Comparison of ENCODE assay signal across 17 mouse cellular contexts in the genomic region with DNA sequence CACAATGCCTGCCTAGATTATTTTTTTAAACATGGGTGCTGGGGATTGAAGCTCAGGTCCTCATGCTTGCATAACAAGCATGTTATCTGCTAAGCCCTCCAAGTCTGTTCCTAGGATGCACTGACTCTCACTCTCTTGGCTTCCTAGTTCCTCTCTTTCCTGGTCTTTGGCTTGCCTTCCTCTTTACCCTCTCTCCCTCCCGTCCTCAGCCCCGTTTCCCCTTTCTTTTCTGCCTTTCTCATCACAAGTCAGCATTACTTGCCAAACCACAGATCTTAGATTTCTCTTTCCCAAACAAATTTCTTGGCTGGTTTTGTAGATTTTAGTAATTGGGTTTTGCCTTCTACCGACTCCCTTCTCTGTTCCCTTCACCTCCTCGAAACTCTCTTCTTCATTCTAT. TPM values are rescaled to one million over a fixed set of nuclear protein-coding genes. Genes with fewer than 3 reads are reported as not detected.
DNase-seq lines count a peak whose midpoint lies in the region; ATAC-seq and TF ChIP-seq lines count a peak whose summit lies in the region.
"Had no signal": no experiment of that assay in that cellular context is flagged by ENCODE, and none has a peak within 500 bp of the region (broad histone marks: within the 10 kb centered on the region; RNA-seq: fewer than 3 reads in every experiment).

No protein-coding gene starts in this region.

- WGBS in lung, embryonic 14.5 days = 43% methylated on average over 4 of the region's 4 CpGs
- WGBS in embryonic facial prominence, embryonic 14.5 days = 24% methylated on average over 4 of the region's 4 CpGs

- no peak for ATAC-seq in lung, embryonic 14.5 days (ENCODE audit: insufficient read depth)
- no peak for ATAC-seq in embryonic facial prominence, embryonic 14.5 days (ENCODE audit: low read depth)
- no peak for ATAC-seq in megakaryocyte-erythroid progenitor cell, adult 5-6 weeks (replicated peaks; ENCODE audit: low FRiP score, low TSS enrichment, poor library complexity, severe bottlenecking)
- ATAC-seq: intestine, embryonic 16.5 days had no signal

- H3K27me3 ChIP-seq in lung, embryonic 14.5 days (ENCODE audit: insufficient read depth, low read length) = no peaks in the 10 kb centered on the region
- no peaks in the 10 kb centered on the region for H3K27me3 ChIP-seq in embryonic facial prominence, embryonic 14.5 days (replicated peaks; ENCODE audit: control insufficient read depth, insufficient read depth, low read length)
- peaks cover 17% of the 10 kb centered on the region for H3K27me3 ChIP-seq in megakaryocyte, embryonic 14.5 days (replicated peaks)
- H3K27me3 ChIP-seq: neural tube, embryonic 12.5 days had no signal

- TF ChIP-seq CTCF in gastrocnemius, adult 2 months (IDR thresholded peaks at IDR 0.05) = no peak
- TF ChIP-seq CTCF in lung, embryonic 14.5 days (IDR thresholded peaks at IDR 0.05; ENCODE audit: low read depth) = no peak

- H3K4me1 ChIP-seq in lung, embryonic 14.5 days (ENCODE audit: insufficient read depth) = peaks cover 15% of the 10 kb centered on the region
- H3K4me1 ChIP-seq in embryonic facial prominence, embryonic 14.5 days (ENCODE audit: control insufficient read depth, insufficient read depth, low read length) = peaks cover 16% of the 10 kb centered on the region; the same call in 1 of the 2 replicates
- H3K4me1 ChIP-seq in megakaryocyte, embryonic 14.5 days = peaks cover 93% of the 10 kb centered on the region
- H3K4me1 ChIP-seq: neural tube, embryonic 12.5 days had no signal

- no peaks in the 10 kb centered on the region for H3K36me3 ChIP-seq in lung, embryonic 14.5 days (ENCODE audit: insufficient read depth)
- no peaks in the 10 kb centered on the region for H3K36me3 ChIP-seq in embryonic facial prominence, embryonic 14.5 days (ENCODE audit: control insufficient read depth, insufficient read depth, low read length)
- no peaks in the 10 kb centered on the region for H3K36me3 ChIP-seq in megakaryocyte, embryonic 14.5 days (replicated peaks; ENCODE audit: low read length)
- H3K36me3 ChIP-seq: neural tube, embryonic 12.5 days had no signal

- no peak overlapping the region for H3K9ac ChIP-seq in lung, embryonic 14.5 days
- H3K9ac ChIP-seq in embryonic facial prominence, embryonic 14.5 days (ENCODE audit: low read depth, low read length) = no peak overlapping the region
- H3K9ac ChIP-seq: liver, embryonic 14.5 days; neural tube, embryonic 12.5 days had no signal

- peak overlapping the region; percentile 28; the same call in 1 of the 2 replicates for H3K27ac ChIP-seq in gastrocnemius, adult 2 months
- no peak overlapping the region; the same call in 1 of the 2 replicates for H3K27ac ChIP-seq in lung, embryonic 14.5 days (ENCODE audit: low read depth)
- peak overlapping the region; percentile 80; the same call in 1 of the 2 replicates for H3K27ac ChIP-seq in embryonic facial prominence, embryonic 14.5 days (replicated peaks; ENCODE audit: low read depth, low read length)
- H3K27ac ChIP-seq: heart, adult 2 months; liver, embryonic 14.5 days; neural tube, embryonic 12.5 days had no signal

- no peak overlapping the region for H3K4me2 ChIP-seq in lung, embryonic 14.5 days
- peak overlapping the region; percentile 24 for H3K4me2 ChIP-seq in embryonic facial prominence, embryonic 14.5 days (ENCODE audit: low read depth, low read length)
- H3K4me2 ChIP-seq: neural tube, embryonic 12.5 days had no signal

- no peaks in the 10 kb centered on the region for H3K9me3 ChIP-seq in lung, embryonic 14.5 days (ENCODE audit: low read depth, low read length)
- no peaks in the 10 kb centered on the region for H3K9me3 ChIP-seq in embryonic facial prominence, embryonic 14.5 days (ENCODE audit: control insufficient read depth, low read length)
- H3K9me3 ChIP-seq in megakaryocyte, embryonic 14.5 days = no peaks in the 10 kb centered on the region
- H3K9me3 ChIP-seq: neural tube, embryonic 12.5 days had no signal

- DNase-seq in gastrocnemius, adult 2 months = no peak
- DNase-seq in gastrocnemius, postnatal 25 days = no peak
- peak; percentile 36 for DNase-seq in lung, embryonic 14.5 days
- DNase-seq in lung, postnatal 14 days = no peak
- DNase-seq in embryonic facial prominence, embryonic 14.5 days (ENCODE audit: low spot score) = peak; percentile 77
- DNase-seq in thymus, postnatal 0 days (ENCODE audit: low spot score) = no peak
- DNase-seq: adrenal gland, postnatal 25 days; B cell, adult 2 months; cerebellum, adult 18-20 months; kidney, postnatal 36 days; midbrain, embryonic 14.5 days had no signal

- intact Hi-C loops in gastrocnemius, adult 2 months (cut with DNase I) = no loop called here

- no peak overlapping the region for H3K4me3 ChIP-seq in gastrocnemius, adult 2 months
- no peak overlapping the region for H3K4me3 ChIP-seq in lung, embryonic 14.5 days (ENCODE audit: low read depth, low read length)
- H3K4me3 ChIP-seq in embryonic facial prominence, embryonic 14.5 days (ENCODE audit: low read depth, low read length) = no peak overlapping the region
- H3K4me3 ChIP-seq in megakaryocyte, embryonic 14.5 days (replicated peaks) = peak overlapping the region; percentile 70
- H3K4me3 ChIP-seq: heart, adult 2 months; neural tube, embryonic 12.5 days had no signal

RNA-seq across cellular contexts. Expression of a gene that starts 10.2 kb away (rescaled TPM):
- total RNA-seq in gastrocnemius, adult 2 months (2021) = not detected
- total RNA-seq in gastrocnemius, postnatal 25 days (2021) = not detected
- 0.43 TPM in 1 of 2 replicates, not detected in the other for polyA plus RNA-seq in lung, embryonic 14.5 days (2014; fragmentation: Nextera tagmentation; extraction: Ambion mirVana)
- 0.13 and 0.36 TPM in 2 replicates for polyA plus RNA-seq in embryonic facial prominence, embryonic 14.5 days (2014; fragmentation: Nextera tagmentation; extraction: Ambion mirVana)
- 0.87 and 1.3 TPM in 2 replicates for polyA plus RNA-seq in megakaryocyte, embryonic 14.5 days (2012; ENCODE audit: insufficient read depth, low replicate concordance)
- polyA plus RNA-seq in thymus, postnatal 0 days (2015; fragmentation: Nextera tagmentation; extraction: Ambion mirVana) = not detected in 2 replicates
- not detected in 2 replicates for total RNA-seq in megakaryocyte-erythroid progenitor cell, adult 5-6 weeks (2014; fragmentation: Nextera tagmentation)
- not detected in 2 replicates for total RNA-seq in megakaryocyte-erythroid progenitor cell, adult 5-6 weeks (2017)
- total RNA-seq: adrenal gland, postnatal 25 days; heart, adult 2 months had no signal
- polyA plus RNA-seq: liver, embryonic 14.5 days had no signal

Comparison
In these comparisons a context has a peak if more than half of its experiments do, and no peak if none do; other contexts are left out.
1. DNase-seq: peak in lung, embryonic 14.5 days (single experiment) and embryonic facial prominence, embryonic 14.5 days (single experiment); none in gastrocnemius, adult 2 months (single experiment), gastrocnemius, postnatal 25 days (single experiment), lung, postnatal 14 days (single experiment) and thymus, postnatal 0 days (single experiment).